Mouse (Mus musculus) liver, adult (tissue): ENCODE measurements around the gene Asb7.

Experiments used
- GATA4 ChIP-seq: IDR thresholded peaks from 2 replicates; pipeline ENCODE4 v1.6.1; 2014; ENCODE audit warnings: mild to moderate bottlenecking, low read length; ENCODE audit not compliant: insufficient replicate concordance

The Asb7 gene

DNA sequence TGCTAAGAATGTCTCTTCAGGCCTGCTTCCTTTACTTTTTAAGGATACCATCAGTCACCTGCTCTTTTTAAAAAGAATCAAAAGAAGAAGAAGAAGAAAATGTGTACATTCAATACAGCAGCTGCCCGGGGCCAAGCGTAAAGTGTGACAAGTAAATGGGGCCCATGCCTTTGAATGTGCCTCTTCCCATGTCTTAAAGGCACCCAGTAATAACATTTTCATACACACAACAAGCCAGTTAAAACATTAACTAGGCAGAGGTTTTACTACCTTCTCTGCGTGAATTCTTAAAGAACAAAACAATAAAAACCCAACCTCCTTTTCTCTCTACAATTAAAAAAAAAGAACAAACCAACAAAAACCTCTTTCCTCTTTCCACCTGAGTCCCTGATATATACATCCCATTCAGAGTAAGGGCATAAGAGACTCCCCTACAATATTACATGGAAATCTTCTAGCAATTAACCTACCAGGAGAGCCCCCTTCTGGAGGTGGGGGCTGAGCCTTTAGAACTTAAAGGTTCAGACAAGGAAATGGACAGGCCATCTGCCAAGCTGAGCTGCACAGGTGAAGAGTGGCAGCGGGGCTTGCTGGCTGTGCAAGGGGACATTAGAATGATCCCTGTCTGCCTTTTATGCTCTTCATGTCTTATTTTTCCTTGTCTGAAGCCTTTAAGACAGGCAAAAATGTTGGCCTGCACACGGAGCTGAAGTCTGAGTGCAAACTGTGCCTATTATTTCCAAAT lies 7.1 kb downstream of the Asb7 start:
- no peak for TF ChIP-seq GATA4

DNA sequence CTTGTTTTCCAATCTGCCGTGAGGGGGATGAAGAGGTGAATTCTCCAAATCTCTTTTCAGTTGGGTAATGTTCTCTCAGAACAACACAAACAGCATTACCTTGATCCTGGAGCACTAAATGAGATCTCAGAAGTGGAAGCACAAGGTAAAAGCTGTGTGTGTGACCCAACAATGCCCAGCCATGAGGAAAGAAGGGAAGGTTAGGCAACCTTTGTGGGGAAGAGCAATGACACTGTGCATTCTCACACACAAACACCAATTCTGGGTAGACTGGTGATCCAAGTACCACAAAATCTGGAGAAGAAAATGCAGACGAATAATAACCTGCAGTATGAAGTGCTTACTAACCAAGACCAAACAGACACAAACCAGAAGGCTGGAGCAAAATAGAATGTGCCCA lies 13.6 kb downstream of the Asb7 start:
- no peak for TF ChIP-seq GATA4

- no peak for TF ChIP-seq GATA4
Measured at GRCm38 (mm10) chr7:66667064-66667463, 22.3 kb downstream of the Asb7 start.

- TF ChIP-seq GATA4, result no peak
Measured at GRCm38 (mm10) chr7:66663548-66663947, 25.8 kb downstream of the Asb7 start.

DNA sequence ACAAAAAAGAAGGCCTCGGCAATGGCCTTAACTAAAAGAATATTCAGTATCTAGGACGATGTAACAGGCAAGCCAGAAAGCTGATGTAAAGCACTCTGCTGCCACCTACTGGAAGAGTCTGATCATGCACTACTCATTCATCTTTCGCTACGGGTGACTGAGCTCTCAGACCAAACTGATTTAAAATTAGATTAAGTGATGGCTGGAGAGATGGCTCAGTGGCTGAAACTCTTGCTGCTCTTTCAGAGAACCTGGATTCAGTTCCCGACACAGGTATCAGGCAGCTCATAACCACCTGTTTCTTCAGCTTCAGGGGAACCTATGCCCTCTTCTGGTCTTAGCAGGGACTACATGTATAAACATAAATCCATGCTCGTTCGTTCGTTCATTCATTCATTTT lies 27.8 kb downstream of the Asb7 start:
- no peak for TF ChIP-seq GATA4

DNA sequence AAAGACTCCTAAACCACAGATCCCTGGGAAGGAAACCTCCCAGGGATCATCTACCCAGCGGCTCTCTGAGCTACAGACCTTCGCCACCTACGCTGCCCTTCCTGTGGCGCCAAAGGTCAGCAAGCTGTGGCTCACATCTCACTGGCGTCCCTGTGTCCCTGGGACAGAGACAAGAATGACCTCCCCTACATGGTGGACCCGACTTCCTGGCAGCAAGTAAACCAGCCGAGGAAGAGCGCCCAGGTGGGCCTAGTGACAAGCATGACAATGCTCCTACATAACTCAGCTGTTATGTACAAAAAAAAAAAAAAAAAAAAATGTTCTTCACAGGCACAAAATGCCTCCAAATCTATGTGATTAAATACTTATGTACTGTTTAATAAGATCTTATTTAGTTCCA lies 28.4 kb downstream of the Asb7 start:
- no peak for TF ChIP-seq GATA4

DNA sequence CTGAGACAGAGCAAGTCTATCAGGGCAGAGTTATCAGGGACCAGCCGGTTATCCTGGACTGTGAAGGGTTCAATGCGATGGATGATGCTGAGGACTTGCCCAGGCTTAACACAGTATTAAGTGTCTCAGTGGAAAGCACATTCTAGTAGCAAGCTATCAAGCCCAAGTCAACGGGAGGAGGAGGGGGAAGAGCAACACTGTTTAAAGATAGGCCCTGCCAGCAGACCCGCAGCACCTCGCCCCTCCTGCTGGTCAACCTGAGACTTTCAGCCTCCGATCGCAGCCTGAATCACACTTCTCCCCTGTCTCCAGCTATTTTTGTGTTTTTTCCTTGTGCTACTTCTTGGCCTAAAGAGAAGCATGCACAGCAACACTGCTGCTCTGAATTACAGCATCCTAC lies 29.1 kb downstream of the Asb7 start:
- TF ChIP-seq GATA4, result no peak

- TF ChIP-seq GATA4, result no peak
Measured at GRCm38 (mm10) chr7:66655471-66655870, 33.9 kb downstream of the Asb7 start.

GRCm38 (mm10) chr7:66653596-66653995 lies 35.8 kb downstream of the Asb7 start:
- TF ChIP-seq GATA4, result no peak

GRCm38 (mm10) chr7:66652216-66652615 lies 37.2 kb downstream of the Asb7 start:
- no peak for TF ChIP-seq GATA4

DNA sequence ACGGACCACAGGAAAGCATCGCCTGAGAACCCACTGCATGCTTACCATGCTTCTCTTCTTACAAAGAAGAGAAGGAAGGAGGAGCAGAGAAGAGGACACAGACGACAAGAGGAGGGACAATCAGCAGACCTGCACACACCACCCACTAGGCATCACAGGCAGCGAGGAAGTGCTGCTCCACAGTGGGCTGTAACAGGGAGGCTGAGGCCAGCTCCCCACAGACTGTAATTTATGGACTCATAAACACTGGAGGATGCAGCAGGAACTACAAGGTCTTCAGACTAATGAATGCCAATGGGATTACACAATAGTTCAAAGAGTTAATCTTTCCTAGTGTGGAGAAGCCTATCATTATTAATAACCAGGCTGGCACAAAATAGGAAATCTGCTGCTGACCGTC lies 38.5 kb downstream of the Asb7 start:
- no peak for TF ChIP-seq GATA4

GRCm38 (mm10) chr7:66649181-66649580 lies 40.2 kb downstream of the Asb7 start:
- TF ChIP-seq GATA4, result no peak

GRCm38 (mm10) chr7:66645736-66646135 lies 43.7 kb downstream of the Asb7 start:
- no peak for TF ChIP-seq GATA4

DNA sequence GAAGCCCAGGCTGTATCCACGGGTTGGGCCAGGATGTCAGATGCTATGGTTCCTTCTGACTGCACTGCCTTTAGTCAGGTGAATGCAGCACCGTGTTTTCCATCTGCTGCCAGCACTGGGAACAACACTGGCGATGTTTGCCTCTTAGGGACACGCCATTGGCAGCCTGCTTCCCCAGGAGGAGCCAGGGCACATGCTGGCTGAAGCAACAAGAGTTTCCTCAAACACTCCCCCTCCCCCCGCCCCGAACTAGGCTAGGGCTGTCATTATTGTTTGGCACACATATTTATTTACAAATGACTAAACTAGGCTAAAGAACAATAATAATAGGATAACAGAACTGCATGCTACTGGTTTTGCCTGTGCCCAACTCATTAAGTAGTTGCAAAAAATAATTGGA lies 56.0 kb downstream of the Asb7 start:
- no peak for TF ChIP-seq GATA4

- no peak for TF ChIP-seq GATA4
Measured at GRCm38 (mm10) chr7:66630154-66630800, 59.1 kb downstream of the Asb7 start.

GRCm38 (mm10) chr7:66629419-66629818 lies 60.0 kb downstream of the Asb7 start:
- TF ChIP-seq GATA4, result no peak

- TF ChIP-seq GATA4, result peak; percentile 35; the same call in 1 of the 2 replicates
Measured at GRCm38 (mm10) chr7:66623436-66623835, 66.0 kb downstream of the Asb7 start.

DNA sequence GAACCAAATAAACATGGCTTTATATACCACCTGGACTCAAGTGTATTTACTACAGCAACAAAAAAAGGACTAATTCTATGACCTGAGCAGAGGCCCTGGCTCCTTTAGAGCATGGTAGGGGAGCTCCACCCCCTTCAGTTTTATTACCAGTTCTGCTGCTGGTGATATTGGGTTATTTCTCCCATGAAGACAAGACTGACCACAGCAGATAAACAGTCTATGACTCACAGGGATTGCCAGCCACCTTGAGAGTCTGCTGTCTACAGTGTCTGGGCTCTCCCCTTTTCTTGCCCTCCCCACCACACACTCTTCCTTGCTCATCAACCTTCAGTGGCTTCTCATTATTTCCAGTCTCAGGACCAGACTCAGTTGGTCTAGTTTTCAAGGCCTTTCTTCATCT lies 87.5 kb downstream of the Asb7 start:
- TF ChIP-seq GATA4, result no peak
